Mouse (Mus musculus): ENCODE results near the gene Adprh. TPM values are rescaled to one million over a fixed set of nuclear protein-coding genes. Genes with fewer than 3 reads are reported as not detected.

Gene Adprh
- 11.8 and 20.2 TPM in 2 replicates for polyA plus RNA-seq (2012; rRNA removed)

DNA sequence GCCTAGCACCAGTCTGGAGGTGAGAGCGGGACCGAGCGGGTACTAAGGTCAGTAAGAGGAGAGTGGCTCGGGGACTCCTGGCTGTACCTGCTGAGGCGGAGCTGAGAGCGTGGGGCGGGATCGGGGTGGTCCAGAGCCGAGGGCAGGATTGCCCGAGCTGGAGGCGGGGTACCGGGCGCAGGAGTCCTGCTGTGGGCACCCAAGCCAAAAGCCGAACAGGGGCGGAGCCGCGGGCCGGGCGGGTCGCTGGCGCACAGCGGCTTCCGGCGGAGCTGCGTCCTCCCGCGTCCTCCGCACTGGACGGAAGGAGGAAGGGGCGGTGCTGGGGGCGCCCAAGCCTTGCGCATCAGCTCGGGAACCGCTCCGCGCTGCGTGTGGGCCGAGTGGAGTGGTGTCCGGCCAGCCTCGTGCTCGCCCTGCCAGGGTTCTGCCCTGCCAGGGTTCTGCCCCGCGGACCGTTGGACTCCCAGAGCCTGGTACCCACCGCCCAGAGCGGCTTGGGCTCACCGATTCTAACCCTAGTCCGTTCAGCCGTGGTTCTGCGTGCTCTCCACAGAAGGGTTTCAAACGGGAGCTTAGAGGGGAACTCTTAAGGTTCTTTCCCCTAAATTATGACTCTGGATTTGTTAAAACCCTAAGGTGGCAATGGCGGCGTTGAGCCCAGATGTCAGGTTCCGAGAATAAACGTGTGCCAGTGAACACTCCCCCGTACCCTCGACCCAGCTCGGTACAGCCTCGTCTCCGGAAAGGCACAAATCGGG, at the start of gene Adprh:
Adprh (minus strand) TSS at position 262 of the 761 bp plus-strand sequence.
- Histone ChIP-seq H3K27ac (ENCODE audit: insufficient read depth, low read depth, low read length) (peak within 1 kb of the TSS; percentile 82), H3K27me3 (ENCODE audit: control insufficient read depth, insufficient read depth, low read length) (no peaks in the 10 kb centered on the region), H3K4me3 (ENCODE audit: low read depth, low read length) (peak within 1 kb of the TSS; percentile 92), H3K36me3 (ENCODE audit: control insufficient read depth, insufficient read depth, low read length) (peaks cover 5% of the 10 kb centered on the region; the same call in 1 of the 2 replicates), H3K4me1 (ENCODE audit: control insufficient read depth, insufficient read depth, insufficient read length, low read length) (peaks cover 5% of the 10 kb centered on the region; the same call in 1 of the 2 replicates)
- no peak for TF ChIP-seq CTCF (IDR thresholded peaks at IDR 0.05; ENCODE audit: extremely low read depth, insufficient read length, insufficient replicate concordance, low read depth, low read length)
- peak; percentile 77 for TF ChIP-seq POLR2A (IDR thresholded peaks at IDR 0.05; ENCODE audit: low read depth, low read length)
- WGBS, result 1% methylated on average over 45 of the region's 61 CpGs

DNA sequence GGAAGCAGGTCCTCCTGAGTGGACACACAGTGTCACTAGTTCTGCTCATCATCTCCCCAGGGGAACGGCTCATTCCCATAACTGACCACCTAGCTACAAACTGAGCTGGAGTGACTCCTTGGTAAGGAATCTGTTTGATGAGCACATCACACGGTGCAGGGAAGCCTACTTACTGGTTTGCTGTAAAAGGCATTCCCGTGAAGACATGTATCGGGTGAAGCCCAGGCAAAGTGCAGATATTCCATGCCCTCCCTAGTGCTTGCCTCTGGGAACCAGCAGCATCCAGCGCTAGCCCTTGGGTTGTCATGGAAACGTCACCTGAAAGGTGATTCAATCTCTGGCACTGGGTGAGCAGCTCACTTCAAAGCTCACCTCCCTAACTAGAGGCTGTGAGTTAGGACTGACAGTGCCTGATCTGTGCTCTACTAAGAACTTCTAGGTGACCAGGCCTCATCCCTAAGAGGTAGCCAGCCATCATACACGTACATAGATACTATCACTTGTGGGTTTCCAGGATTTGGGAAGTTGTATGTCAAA, 44.2 kb upstream of the Adprh start:
- peaks cover 24% of the 10 kb centered on the region for H3K36me3 ChIP-seq (ENCODE audit: control insufficient read depth, insufficient read depth, low read length)
- no peaks in the 10 kb centered on the region for H3K4me1 ChIP-seq (ENCODE audit: control insufficient read depth, insufficient read depth, insufficient read length, low read length)
- no peak overlapping the region for H3K4me3 ChIP-seq (ENCODE audit: low read depth, low read length)
- H3K27ac ChIP-seq (ENCODE audit: insufficient read depth, low read depth, low read length), result no peak overlapping the region
- 88% methylated on average over 7 of the region's 7 CpGs for WGBS
- TF ChIP-seq CTCF (IDR thresholded peaks at IDR 0.05; ENCODE audit: extremely low read depth, insufficient read length, insufficient replicate concordance, low read depth, low read length) (no peak), POLR2A (IDR thresholded peaks at IDR 0.05; ENCODE audit: low read depth, low read length) (no peak)
- H3K27me3 ChIP-seq (ENCODE audit: control insufficient read depth, insufficient read depth, low read length), result no peaks in the 10 kb centered on the region

DNA sequence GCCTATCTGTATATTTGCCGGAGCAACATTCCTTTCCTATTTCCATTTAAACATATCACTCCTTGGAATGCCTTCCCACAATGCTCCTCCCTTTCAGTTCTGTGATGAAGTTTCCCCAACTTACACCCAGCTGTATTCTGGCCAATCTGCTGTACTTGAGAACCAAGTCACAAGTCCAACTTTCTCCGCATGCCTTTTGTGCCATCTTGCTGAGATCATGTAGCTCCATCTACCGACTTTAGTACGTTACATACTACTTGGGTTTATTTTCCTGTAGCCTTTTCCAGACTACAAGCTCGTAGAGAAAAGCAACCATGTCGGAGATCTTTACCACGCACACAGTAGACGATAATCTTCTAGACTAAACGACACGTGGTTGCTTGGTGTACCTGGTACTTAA, 41.4 kb upstream of the Adprh start:
- WGBS, result 77% methylated on average over 10 of the region's 10 CpGs
- Histone ChIP-seq H3K4me3 (ENCODE audit: low read depth, low read length) (no peak overlapping the region), H3K27me3 (ENCODE audit: control insufficient read depth, insufficient read depth, low read length) (no peaks in the 10 kb centered on the region), H3K27ac (ENCODE audit: insufficient read depth, low read depth, low read length) (no peak overlapping the region), H3K4me1 (ENCODE audit: control insufficient read depth, insufficient read depth, insufficient read length, low read length) (no peaks in the 10 kb centered on the region), H3K36me3 (ENCODE audit: control insufficient read depth, insufficient read depth, low read length) (peaks cover 11% of the 10 kb centered on the region)
- no peak for TF ChIP-seq CTCF (IDR thresholded peaks at IDR 0.05; ENCODE audit: extremely low read depth, insufficient read length, insufficient replicate concordance, low read depth, low read length)
- TF ChIP-seq POLR2A (IDR thresholded peaks at IDR 0.05; ENCODE audit: low read depth, low read length), result no peak

DNA sequence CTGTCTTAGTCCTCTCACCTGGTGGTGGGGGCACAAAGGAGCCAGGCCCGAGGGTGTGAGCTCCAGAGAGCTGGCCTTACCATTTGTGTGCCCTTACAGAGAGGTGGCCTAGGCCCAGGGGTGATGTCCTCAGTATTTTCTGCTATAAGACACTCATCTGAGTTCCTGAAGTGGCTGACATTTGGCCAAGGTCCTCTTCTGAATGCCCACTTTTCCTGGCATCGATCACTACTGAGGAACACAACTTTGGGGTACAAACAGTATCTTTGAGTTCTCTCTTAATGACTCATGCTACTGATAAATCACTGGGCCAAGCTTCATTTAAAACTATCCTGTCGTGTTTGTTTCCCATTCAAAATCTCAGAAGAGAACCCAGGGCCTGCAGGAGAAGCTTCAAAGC, 40.0 kb upstream of the Adprh start:
- H3K27me3 ChIP-seq (ENCODE audit: control insufficient read depth, insufficient read depth, low read length), result no peaks in the 10 kb centered on the region
- 78% methylated on average over 3 of the region's 3 CpGs for WGBS
- H3K27ac ChIP-seq (ENCODE audit: insufficient read depth, low read depth, low read length), result no peak overlapping the region
- H3K4me3 ChIP-seq (ENCODE audit: low read depth, low read length), result no peak overlapping the region
- TF ChIP-seq CTCF (IDR thresholded peaks at IDR 0.05; ENCODE audit: extremely low read depth, insufficient read length, insufficient replicate concordance, low read depth, low read length) (no peak), POLR2A (IDR thresholded peaks at IDR 0.05; ENCODE audit: low read depth, low read length) (no peak)
- H3K4me1 ChIP-seq (ENCODE audit: control insufficient read depth, insufficient read depth, insufficient read length, low read length), result no peaks in the 10 kb centered on the region
- H3K36me3 ChIP-seq (ENCODE audit: control insufficient read depth, insufficient read depth, low read length), result 0 out of 2 replicates have a peak, but pooled peaks cover 2% of the 10 kb centered on the region

DNA sequence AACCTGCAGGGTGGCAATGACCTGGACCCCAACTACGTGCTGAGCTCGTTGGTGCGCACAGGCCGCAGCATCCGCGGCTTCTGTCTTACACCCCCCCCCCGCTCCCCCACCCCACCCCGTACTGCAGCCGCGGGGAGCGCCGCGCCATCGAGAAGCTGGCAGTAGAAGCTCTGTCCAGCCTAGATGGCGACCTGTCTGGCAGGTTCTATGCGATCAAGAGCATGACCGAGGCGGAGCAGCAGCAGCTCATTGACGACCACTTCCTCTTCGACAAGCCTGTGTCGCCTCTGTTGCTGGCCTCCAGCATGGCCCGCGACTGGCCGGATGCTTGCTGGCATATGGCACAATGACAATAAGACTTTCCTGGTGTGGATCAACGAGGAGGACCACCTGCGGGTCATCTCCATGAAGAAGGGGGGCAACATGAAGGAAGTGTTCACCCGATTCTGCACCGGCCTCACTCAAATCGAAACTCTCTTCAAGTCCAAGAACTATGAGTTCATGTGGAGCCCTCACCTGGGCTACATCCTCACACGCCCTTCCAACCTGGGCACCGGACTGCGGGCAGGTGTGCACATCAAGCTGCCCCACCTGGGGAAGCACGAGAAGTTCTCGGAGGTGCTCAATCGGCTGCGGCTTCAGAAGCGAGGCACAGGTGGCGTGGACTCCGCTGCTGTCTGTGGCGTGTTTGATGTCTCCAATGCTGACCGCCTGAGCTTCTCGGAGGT, 31.2 kb upstream of the Adprh start:
- TF ChIP-seq CTCF (IDR thresholded peaks at IDR 0.05; ENCODE audit: extremely low read depth, insufficient read length, insufficient replicate concordance, low read depth, low read length) (no peak), POLR2A (IDR thresholded peaks at IDR 0.05; ENCODE audit: low read depth, low read length) (no peak)
- WGBS, result 12% methylated on average over 42 of the region's 42 CpGs
- Histone ChIP-seq H3K36me3 (ENCODE audit: control insufficient read depth, insufficient read depth, low read length) (no peaks in the 10 kb centered on the region), H3K27ac (ENCODE audit: insufficient read depth, low read depth, low read length) (no peak overlapping the region), H3K4me1 (ENCODE audit: control insufficient read depth, insufficient read depth, insufficient read length, low read length) (peaks cover 5% of the 10 kb centered on the region; the same call in 1 of the 2 replicates), H3K27me3 (ENCODE audit: control insufficient read depth, insufficient read depth, low read length) (no peaks in the 10 kb centered on the region), H3K4me3 (ENCODE audit: low read depth, low read length) (peak overlapping the region; percentile 61)

DNA sequence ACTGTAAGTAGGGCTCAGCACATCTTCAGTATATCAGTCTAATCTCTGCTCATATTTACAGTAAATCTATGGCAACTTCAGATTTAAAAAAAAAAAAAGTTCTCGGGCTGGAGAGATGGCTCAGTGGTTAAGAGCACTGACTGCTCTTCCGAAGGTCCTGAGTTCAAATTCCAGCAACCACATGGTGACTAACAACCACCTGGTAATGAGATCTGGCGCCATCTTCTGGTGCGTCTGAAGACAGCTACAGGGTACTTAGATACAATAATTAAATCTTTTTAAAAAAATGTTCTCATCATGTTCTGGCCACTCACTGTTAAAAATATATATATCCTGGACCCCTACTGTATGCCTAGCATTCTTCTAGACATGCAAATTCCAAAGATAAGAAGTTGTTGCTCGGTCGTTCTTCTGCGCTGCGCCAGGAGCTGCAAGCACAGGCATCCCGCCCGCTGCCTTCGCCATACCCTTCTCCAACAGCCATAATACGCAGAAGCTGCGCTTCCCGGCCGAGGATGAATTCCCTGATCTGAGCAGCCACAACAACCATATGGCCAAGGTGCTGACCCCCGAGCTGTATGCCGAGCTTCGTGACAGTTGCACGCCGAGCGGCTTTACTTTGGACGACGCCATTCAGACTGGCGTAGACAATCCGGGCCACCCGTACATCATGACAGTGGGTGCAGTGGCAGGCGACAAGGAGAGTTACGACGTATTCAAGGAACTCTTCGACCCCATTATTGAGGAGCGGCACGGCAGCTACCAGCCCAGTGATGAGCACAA, 30.5 kb upstream of the Adprh start:
- Histone ChIP-seq H3K4me3 (ENCODE audit: low read depth, low read length) (peak overlapping the region; percentile 61), H3K27me3 (ENCODE audit: control insufficient read depth, insufficient read depth, low read length) (no peaks in the 10 kb centered on the region), H3K36me3 (ENCODE audit: control insufficient read depth, insufficient read depth, low read length) (no peaks in the 10 kb centered on the region), H3K27ac (ENCODE audit: insufficient read depth, low read depth, low read length) (no peak overlapping the region), H3K4me1 (ENCODE audit: control insufficient read depth, insufficient read depth, insufficient read length, low read length) (peaks cover 5% of the 10 kb centered on the region; the same call in 1 of the 2 replicates)
- TF ChIP-seq CTCF (IDR thresholded peaks at IDR 0.05; ENCODE audit: extremely low read depth, insufficient read length, insufficient replicate concordance, low read depth, low read length), result peak; percentile 37; the same call in 1 of the 2 replicates
- no peak for TF ChIP-seq POLR2A (IDR thresholded peaks at IDR 0.05; ENCODE audit: low read depth, low read length)
- WGBS, result 10% methylated on average over 32 of the region's 32 CpGs
